Mouse (Mus musculus) forebrain, embryonic 13.5 days (tissue): ENCODE measurements around the gene Dop1b. TPM values are rescaled to one million over a fixed set of nuclear protein-coding genes. Genes with fewer than 3 reads are reported as not detected.

Experiments used
- ATAC-seq: fragments of 200-750 bp; cut with Nextera tagmentation; 2 replicates; pipeline ENCODE4 v1.8.0; 2017
- H3K27ac ChIP-seq: fragments of 300-500 bp; sonication (generic); 2 replicates; pipeline ENCODE4 v1.5.1; 2015; ENCODE audit warnings: inconsistent platforms, mild to moderate bottlenecking, moderate library complexity
- H3K27me3 ChIP-seq: fragments of 300-500 bp; sonication (generic); 2 replicates; pipeline ENCODE4 v1.6.1; 2015; ENCODE audit warnings: mild to moderate bottlenecking, inconsistent platforms
- H3K36me3 ChIP-seq: fragments of 300-500 bp; sonication (generic); 2 replicates; pipeline ENCODE4 v1.6.1; 2015; ENCODE audit warnings: mild to moderate bottlenecking, inconsistent platforms; ENCODE audit not compliant: poor library complexity, severe bottlenecking
- H3K4me1 ChIP-seq: fragments of 300-500 bp; sonication (generic); 2 replicates; pipeline ENCODE4 v1.6.1; 2015; ENCODE audit warnings: inconsistent platforms
- H3K4me2 ChIP-seq: fragments of 300-500 bp; sonication (generic); 2 replicates; pipeline ENCODE4 v1.6.1; 2015; ENCODE audit warnings: inconsistent platforms, mild to moderate bottlenecking, moderate library complexity
- H3K4me3 ChIP-seq: fragments of 300-500 bp; sonication (generic); 2 replicates; pipeline ENCODE4 v1.5.1; 2015; ENCODE audit warnings: mild to moderate bottlenecking, inconsistent platforms
- H3K9ac ChIP-seq: fragments of 300-500 bp; sonication (generic); 2 replicates; pipeline ENCODE4 v1.6.1; 2015; ENCODE audit warnings: mild to moderate bottlenecking, inconsistent platforms
- H3K9me3 ChIP-seq: fragments of 300-500 bp; sonication (generic); replicated peaks from 2 replicates; pipeline ENCODE4 v1.6.1; 2016; ENCODE audit warnings: inconsistent platforms
- WGBS: fragments of 180-500 bp; shearing (Covaris S2); methylation state at CpG from one replicate; pipeline ENCODE4 v1.1.7; 2015; 5-methylcytosine and 5-hydroxymethylcytosine counted together
- polyA plus RNA-seq: library from polyadenylated mRNA; unstranded; fragments of >200 nt; fragmentation: Nextera tagmentation; extraction: Ambion mirVana; gene quantifications from 2 replicates; pipeline ENCODE4 v1.2.1, GENCODE M21; 2015

Gene Dop1b
- polyA plus RNA-seq, 1 experiment from 2014 or later = 17.1 TPM

GRCm38 (mm10) chr16:93859967-93860366 lies 148.3 kb downstream of the Dop1b start:
- peaks cover 79% of the 10 kb centered on the region for H3K36me3 ChIP-seq

More at GRCm38 (mm10) chr16:93859967-93860366, 148.3 kb downstream of the Dop1b start:
- H3K4me2 ChIP-seq = no peak overlapping the region
- no peak overlapping the region for H3K9ac ChIP-seq
- H3K4me3 ChIP-seq = no peak overlapping the region
- WGBS = 92% methylated on average over 4 of the region's 4 CpGs
- H3K9me3 ChIP-seq = no peaks in the 10 kb centered on the region
- H3K27ac ChIP-seq = no peak overlapping the region
- no peak for ATAC-seq
- no peaks in the 10 kb centered on the region for H3K4me1 ChIP-seq
- no peaks in the 10 kb centered on the region for H3K27me3 ChIP-seq

Other genes with a start within 250 kb of the Dop1b start
- 14.2 and 16.0 TPM in 2 replicates for gene Setd4, start 107.8 kb upstream of the Dop1b start, polyA plus RNA-seq
- gene Cbr1, start 106.1 kb upstream of the Dop1b start, polyA plus RNA-seq = 122 and 136 TPM in 2 replicates
- gene Gm5678, start 83.8 kb upstream of the Dop1b start, polyA plus RNA-seq = not detected in 2 replicates
- 0.15 TPM in 1 of 2 replicates, not detected in the other for gene Cbr3, start 28.7 kb upstream of the Dop1b start, polyA plus RNA-seq
- gene Morc3, start 120.2 kb downstream of the Dop1b start, polyA plus RNA-seq = 34.5 and 41.9 TPM in 2 replicates
- gene Chaf1b, start 172.0 kb downstream of the Dop1b start, polyA plus RNA-seq = 70.0 and 74.4 TPM in 2 replicates